Mouse (Mus musculus): ENCODE measurements around the gene Foxq1.

Gene Foxq1

DNA sequence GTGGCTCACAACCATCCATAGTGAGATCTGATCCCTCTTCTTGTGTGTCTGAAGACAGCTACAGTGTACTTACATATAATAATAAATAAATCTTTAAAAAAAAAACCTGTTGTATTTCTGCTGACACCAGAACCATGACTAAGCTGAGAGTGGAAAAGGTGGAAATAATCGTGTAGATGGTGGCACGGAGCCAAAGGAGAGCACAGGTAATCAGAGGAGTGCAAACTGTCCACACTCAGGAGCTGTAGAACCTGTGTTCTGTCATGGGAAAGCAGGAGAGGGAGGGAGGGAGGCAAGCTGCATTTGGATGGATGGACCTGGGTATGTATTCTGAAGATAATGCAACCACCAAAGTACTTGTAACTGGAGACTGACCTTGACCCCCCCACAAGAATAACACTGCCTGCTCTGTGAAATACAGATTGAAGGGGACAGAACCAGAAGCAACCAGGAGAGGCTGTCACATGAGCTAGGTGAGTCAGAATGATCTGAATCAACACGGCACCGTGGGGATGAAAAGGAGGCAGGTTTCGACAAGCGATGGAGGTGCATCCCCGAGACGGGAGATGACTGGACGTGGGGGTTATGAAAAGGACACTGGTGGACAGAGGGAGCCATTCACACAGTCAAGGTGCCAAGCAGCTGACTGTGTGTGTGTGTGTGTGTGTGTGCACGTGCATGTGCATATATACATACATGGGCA is 17.0 kb downstream of the Foxq1 start:
- no peak for DNase-seq (ENCODE audit: low spot score)

DNA sequence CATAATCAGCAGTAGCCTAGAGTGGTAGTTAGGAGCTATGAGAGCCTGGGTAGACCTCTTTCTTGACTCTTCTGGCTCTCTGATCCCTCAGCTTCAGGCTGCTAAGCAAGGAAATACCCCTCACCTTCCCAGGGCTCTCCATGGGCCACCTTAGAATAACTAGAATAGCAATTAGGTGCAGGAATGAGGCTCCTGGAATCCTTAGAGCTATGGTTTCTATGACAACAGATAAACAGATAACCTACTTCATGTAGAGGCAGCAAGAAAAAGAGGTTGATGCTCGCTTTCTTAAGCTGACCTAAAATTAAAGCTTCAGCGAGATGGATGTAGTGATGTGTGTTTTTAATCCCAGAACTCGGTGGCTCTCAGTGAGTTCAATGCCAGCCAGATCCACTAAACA is 18.7 kb downstream of the Foxq1 start:
- DNase-seq (ENCODE audit: low spot score), result no peak

DNA sequence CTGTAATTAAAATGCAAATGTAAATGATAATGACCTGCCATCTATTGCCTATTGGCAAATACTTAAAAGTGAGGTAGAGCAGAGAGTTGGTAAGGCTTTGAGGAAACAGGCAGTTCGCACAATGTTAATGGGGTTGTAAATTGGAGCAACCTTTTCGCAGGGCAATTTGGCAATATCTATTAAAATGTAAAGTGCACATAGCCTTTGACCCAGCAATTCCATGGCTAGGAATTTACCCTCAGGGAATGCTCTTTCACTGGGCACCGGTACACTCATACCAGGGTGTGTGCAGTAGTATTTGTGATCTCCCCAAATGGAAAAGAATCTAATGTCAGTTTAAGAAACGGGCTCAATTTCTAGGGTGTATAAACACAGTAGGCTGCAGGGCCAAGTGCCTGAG is 20.8 kb downstream of the Foxq1 start:
- DNase-seq (ENCODE audit: low spot score), result no peak

DNA sequence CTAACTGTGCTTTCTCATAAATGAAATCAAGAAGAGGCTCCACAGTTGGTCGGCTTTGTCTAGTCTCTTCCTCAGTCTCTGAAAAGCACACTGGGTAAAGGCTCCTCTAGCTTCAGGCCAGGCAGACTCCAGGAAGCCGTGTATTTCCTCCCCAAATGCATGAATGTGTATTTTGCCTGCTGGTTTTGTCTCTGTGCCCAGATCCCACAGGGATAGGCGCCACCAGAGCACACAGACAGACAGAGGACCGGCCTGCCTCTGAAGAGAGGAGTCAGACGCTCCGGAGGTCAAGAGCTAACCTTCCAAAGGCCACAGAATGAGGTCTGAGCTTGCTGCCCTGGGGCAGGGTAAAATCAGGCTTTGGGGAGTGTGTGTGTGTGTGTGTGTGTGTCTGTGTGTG is 21.6 kb downstream of the Foxq1 start:
- DNase-seq (ENCODE audit: low spot score), result no peak

DNA sequence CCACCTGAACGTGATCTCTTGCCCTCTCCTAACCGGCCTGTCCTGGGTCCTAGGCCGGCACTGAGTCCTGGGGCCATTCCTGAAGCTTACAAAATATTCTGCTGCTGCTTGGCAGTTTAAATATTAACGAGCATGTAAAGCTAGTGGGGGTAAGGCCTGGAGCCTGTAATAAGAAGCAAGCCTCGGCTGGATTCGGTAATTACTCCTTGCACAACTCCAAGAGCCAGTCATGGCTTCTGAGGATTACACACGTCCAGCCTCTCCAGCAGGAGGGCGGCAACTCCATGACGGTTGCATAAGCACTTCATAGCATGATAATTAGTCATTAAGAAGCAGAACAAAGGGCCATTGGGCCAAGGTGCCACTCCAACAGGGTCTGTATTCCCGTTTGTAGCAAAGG is 22.5 kb downstream of the Foxq1 start:
- no peak for DNase-seq (ENCODE audit: low spot score)

DNA sequence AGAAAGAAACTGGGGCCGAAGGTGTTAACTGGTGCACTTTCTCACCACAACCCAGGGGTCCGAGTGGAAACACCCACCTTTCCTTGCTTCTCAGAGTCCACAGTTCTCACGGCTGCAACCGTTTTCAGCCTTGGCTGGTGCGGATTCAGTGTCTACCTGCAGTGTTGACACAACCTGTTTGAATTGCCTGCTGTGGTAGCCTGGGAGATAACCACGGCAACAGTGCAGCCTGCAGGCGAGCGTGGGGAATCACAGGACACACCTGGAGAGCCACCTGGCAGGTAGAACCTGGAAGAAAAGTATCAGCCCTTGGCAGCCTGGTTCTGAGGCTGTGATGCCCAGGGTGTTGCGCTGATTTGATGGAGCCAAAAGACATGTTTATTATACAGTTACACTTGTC is 23.9 kb downstream of the Foxq1 start:
- peak; percentile 20 for DNase-seq (ENCODE audit: low spot score)

DNA sequence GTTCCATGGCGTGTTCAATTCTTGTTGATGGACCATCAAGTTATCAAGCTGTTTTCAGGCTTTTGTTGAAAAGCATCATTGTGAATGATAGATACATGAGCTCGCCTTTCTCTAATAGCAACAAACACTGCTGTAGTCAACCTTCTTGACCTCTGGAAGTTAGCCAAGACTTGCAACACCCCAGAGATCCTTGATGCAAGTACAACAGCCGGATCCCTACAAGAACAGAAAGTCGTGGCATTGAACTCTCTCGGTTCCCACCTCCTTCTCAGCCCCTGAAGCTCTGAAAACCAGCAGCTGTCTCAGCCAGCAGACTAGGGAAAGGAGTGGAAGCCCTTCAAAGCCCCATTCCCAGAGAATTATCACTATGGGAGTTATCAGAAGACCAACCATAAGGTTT is 31.4 kb downstream of the Foxq1 start:
- DNase-seq (ENCODE audit: low spot score), result no peak

DNA sequence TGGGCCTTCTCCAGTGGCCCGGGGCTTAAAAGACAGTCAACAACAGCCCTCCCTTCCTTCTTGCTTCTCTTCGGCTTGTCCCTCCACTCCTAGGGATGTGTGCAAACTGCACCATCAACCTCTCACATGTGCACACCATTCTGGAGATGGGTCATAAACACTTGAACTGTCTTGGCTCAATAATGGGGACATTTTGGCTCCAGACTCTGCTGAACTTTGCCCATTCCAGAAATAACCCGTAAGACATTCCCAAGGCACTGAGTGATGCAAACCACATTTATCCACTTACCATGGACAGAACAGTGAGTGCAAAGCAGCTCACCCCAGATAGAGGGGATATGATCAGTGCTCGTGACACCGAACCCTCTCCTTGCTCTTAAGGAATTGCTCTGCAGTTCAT is 43.6 kb downstream of the Foxq1 start:
- DNase-seq (ENCODE audit: low spot score), result no peak

DNA sequence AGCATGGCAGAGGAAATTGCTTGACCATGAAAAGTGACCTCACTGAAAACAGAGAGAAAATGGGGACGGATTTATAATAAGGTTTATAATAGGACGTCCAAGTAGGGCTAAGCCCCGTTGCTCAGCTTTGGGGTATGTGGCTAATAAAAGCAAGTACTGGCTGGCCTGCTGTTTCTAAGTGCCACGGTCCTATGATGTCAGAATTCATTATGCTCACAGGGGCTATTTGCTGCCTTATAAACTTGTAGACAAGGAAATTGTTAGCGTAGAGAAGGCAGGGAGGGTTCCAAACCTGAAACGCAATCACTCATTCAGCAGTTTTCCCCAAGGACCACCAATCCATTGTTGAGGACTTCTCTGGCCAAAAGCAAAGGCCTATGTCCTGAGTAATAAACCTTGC is 48.0 kb downstream of the Foxq1 start:
- DNase-seq (ENCODE audit: low spot score), result no peak
